Mouse (Mus musculus) embryonic fibroblast, embryonic 13.5 days (primary cell): ENCODE results near the gene Smok2a.
"Not testable (repeated sequence)": the region's sequence is repeated elsewhere in the genome, so short reads cannot be mapped to it uniquely, and the experiment has no call there.

Experiments
- CTCF ChIP-seq: IDR thresholded peaks from 2 replicates; pipeline ENCODE4 v1.5.1; 2011; ENCODE audit warnings: mild to moderate bottlenecking, control low read depth, low read length, moderate library complexity, borderline replicate concordance; ENCODE audit not compliant: insufficient read depth
- POLR2A ChIP-seq: IDR thresholded peaks from 2 replicates; pipeline ENCODE4 v1.6.1; 2011; ENCODE audit warnings: low read depth, mild to moderate bottlenecking, control low read depth, low read length, moderate library complexity

GRCm38 (mm10) chr17:13173578-13173977, 47.4 kb upstream of the Smok2a start:
- TF ChIP-seq POLR2A, CTCF: not testable (repeated sequence)
